Mouse (Mus musculus) hematopoietic multipotent progenitor cell, adult 10-12 weeks (in vitro differentiated cells): ENCODE results near the gene Slc6a17. TPM values are rescaled to one million over a fixed set of nuclear protein-coding genes. Genes with fewer than 3 reads are reported as not detected.

Experiments
- polyA plus RNA-seq: library from polyadenylated mRNA; stranded (reverse); fragments of >175 nt; gene quantifications from 2 replicates; pipeline ENCODE4 v1.2.3, GENCODE M21; 2012; ENCODE audit warnings: low replicate concordance

Slc6a17 gene
- 0.08 and 0.09 TPM in 2 replicates for polyA plus RNA-seq

GRCm38 (mm10) chr3:107517631-107518108 lies at the start of gene Slc6a17:
Gene Slc6a17, minus strand, starts transcription at chr3:107518018.

GRCm38 (mm10) chr3:107554842-107555241 lies 37.0 kb upstream of the Slc6a17 start, which contains the start of gene Ubl4b:
Gene Ubl4b, minus strand, starts transcription at chr3:107555073.

GRCm38 (mm10) chr3:107459196-107459772 lies 58.5 kb downstream of the Slc6a17 start, which contains the start of gene Kcnc4:
Gene Kcnc4, minus strand, starts transcription at chr3:107459552.

Other genes starting within 250 kb of the Slc6a17 start
- gene Lamtor5, start 239.2 kb downstream of the Slc6a17 start, polyA plus RNA-seq = 21.5 and 22.2 TPM in 2 replicates
- gene Slc16a4, start 226.8 kb downstream of the Slc6a17 start, polyA plus RNA-seq = not detected in 2 replicates
- 9.8 and 14.8 TPM in 2 replicates for gene Rbm15, start 184.3 kb downstream of the Slc6a17 start, polyA plus RNA-seq
- 0.04 TPM in 1 of 2 replicates, not detected in the other for gene Kcnc4, start 58.5 kb downstream of the Slc6a17 start, polyA plus RNA-seq
- gene Ubl4b, start 37.1 kb upstream of the Slc6a17 start, polyA plus RNA-seq = not detected in 2 replicates
- not detected in 2 replicates for gene Alx3, start 77.0 kb upstream of the Slc6a17 start, polyA plus RNA-seq
- gene Gm10961, start 113.3 kb upstream of the Slc6a17 start, polyA plus RNA-seq = not detected in 2 replicates
- 20.6 and 27.0 TPM in 2 replicates for gene Strip1, start 113.7 kb upstream of the Slc6a17 start, polyA plus RNA-seq
- gene Ahcyl1, start 178.5 kb upstream of the Slc6a17 start, polyA plus RNA-seq = 9.8 and 10.9 TPM in 2 replicates
- gene Csf1, start 242.5 kb upstream of the Slc6a17 start, polyA plus RNA-seq = 11.8 and 29.7 TPM in 2 replicates